In genomic region chr2:144050861-144051260, GRCm38 (mm10) we compare ENCODE assay signal across 25 mouse cellular contexts. TPM values are rescaled to one million over a fixed set of nuclear protein-coding genes. Genes with fewer than 3 reads are reported as not detected.
"Had no signal": no experiment of that assay in that cellular context is flagged by ENCODE, and none has a peak within 500 bp of the region (broad histone marks: within the 10 kb centered on the region; RNA-seq: fewer than 3 reads in every experiment).

No protein-coding gene starts in this region.

- H3K27ac ChIP-seq: neural tube, embryonic 12.5 days; neural tube, embryonic 13.5 days; neural tube, embryonic 15.5 days; stomach, embryonic 15.5 days; stomach, postnatal 0 days had no signal

- H3K4me3 ChIP-seq: neural tube, embryonic 12.5 days; neural tube, embryonic 13.5 days; neural tube, embryonic 15.5 days; stomach, embryonic 15.5 days had no signal

- H3K27me3 ChIP-seq: neural tube, embryonic 12.5 days; neural tube, embryonic 13.5 days; neural tube, embryonic 15.5 days; stomach, embryonic 15.5 days had no signal

- H3K9ac ChIP-seq: neural tube, embryonic 12.5 days; neural tube, embryonic 13.5 days; neural tube, embryonic 15.5 days; stomach, embryonic 15.5 days had no signal

- H3K4me1 ChIP-seq: neural tube, embryonic 12.5 days; stomach, embryonic 15.5 days had no signal

- H3K9me3 ChIP-seq: neural tube, embryonic 12.5 days; neural tube, embryonic 13.5 days; neural tube, embryonic 15.5 days; stomach, embryonic 15.5 days had no signal

- DNase-seq: retina, postnatal 1 day; right cerebral cortex, adult 18-20 months; right cerebral cortex, postnatal 14 days; right cerebral cortex, postnatal 25 days; right cerebral cortex, postnatal 4 days; spleen, adult 18-20 months; thymus, adult 18-20 months; thymus, adult 2 months; thymus, postnatal 14 days; thymus, postnatal 25 days; thymus, postnatal 36 days; thymus, postnatal 4 days had no signal

- H3K36me3 ChIP-seq: neural tube, embryonic 12.5 days; neural tube, embryonic 13.5 days; neural tube, embryonic 15.5 days; stomach, embryonic 15.5 days had no signal

- H3K4me2 ChIP-seq: neural tube, embryonic 12.5 days; neural tube, embryonic 13.5 days; neural tube, embryonic 15.5 days; stomach, embryonic 15.5 days had no signal

RNA-seq across cellular contexts. Expression of gene Banf2, which starts 18.0 kb away (rescaled TPM):
- total RNA-seq: neutrophil, adult 5-6 weeks had no signal
- polyA plus RNA-seq: neural tube, embryonic 12.5 days; neural tube, embryonic 13.5 days; neural tube, embryonic 14.5 days; neural tube, embryonic 15.5 days; small intestine, adult 2 months; spleen, adult 2 months; stomach, embryonic 14.5 days; stomach, embryonic 16.5 days; stomach, postnatal 0 days; thymus, adult 2 months; thymus, postnatal 0 days; urinary bladder, adult 2 months had no signal
